Mouse (Mus musculus) stomach, embryonic 16.5 days (tissue): ENCODE data around the gene Nudt13. TPM values are rescaled to one million over a fixed set of nuclear protein-coding genes. Genes with fewer than 3 reads are reported as not detected.

Source experiments
- ATAC-seq: fragments of 200-750 bp; cut with Nextera tagmentation; 2 replicates; pipeline ENCODE4 v1.8.0; 2017; ENCODE audit warnings: moderate number of reproducible peaks, moderate TSS enrichment; ENCODE audit not compliant: insufficient read depth, low FRiP score
- H3K27ac ChIP-seq: fragments of 300-500 bp; sonication (generic); 2 replicates; pipeline ENCODE4 v1.5.1; 2014; ENCODE audit warnings: low read length
- H3K27me3 ChIP-seq: fragments of 300-500 bp; sonication (generic); 2 replicates; pipeline ENCODE4 v1.6.1; 2014; ENCODE audit warnings: low read length, control low read depth, mixed read lengths; ENCODE audit not compliant: control insufficient read depth, insufficient read depth
- H3K36me3 ChIP-seq: fragments of 300-500 bp; sonication (generic); 2 replicates; pipeline ENCODE4 v1.6.1; 2014; ENCODE audit warnings: low read length; ENCODE audit not compliant: control insufficient read depth, insufficient read depth
- H3K4me1 ChIP-seq: fragments of 300-500 bp; sonication (generic); 2 replicates; pipeline ENCODE4 v1.6.1; 2014; ENCODE audit warnings: low read length, control low read depth, mixed read lengths; ENCODE audit not compliant: control insufficient read depth, insufficient read depth
- H3K4me2 ChIP-seq: fragments of 300-500 bp; sonication (generic); 2 replicates; pipeline ENCODE4 v1.6.1; 2014; ENCODE audit warnings: low read depth, low read length, mixed read lengths
- H3K4me3 ChIP-seq: fragments of 300-500 bp; sonication (generic); replicated peaks from 2 replicates; pipeline ENCODE4 v1.5.1; 2014; ENCODE audit warnings: mild to moderate bottlenecking, low read length
- H3K9ac ChIP-seq: fragments of 300-500 bp; sonication (generic); 2 replicates; pipeline ENCODE4 v1.6.1; 2014; ENCODE audit warnings: low read length
- H3K9me3 ChIP-seq: fragments of 300-500 bp; sonication (generic); replicated peaks from 2 replicates; pipeline ENCODE4 v1.6.1; 2016; ENCODE audit warnings: low read length, control low read depth; ENCODE audit not compliant: control insufficient read depth
- WGBS: fragments of 180-500 bp; shearing (Covaris S2); extraction: QIAGEN DNeasy Blood & Tissue Kit; methylation state at CpG from one replicate; pipeline ENCODE4 v1.1.7; 2014; 5-methylcytosine and 5-hydroxymethylcytosine counted together
- polyA plus RNA-seq: library from polyadenylated mRNA; unstranded; fragments of >200 nt; fragmentation: Nextera tagmentation; extraction: Ambion mirVana; gene quantifications from 2 replicates; pipeline ENCODE4 v1.2.1, GENCODE M21; 2015

Nudt13 gene
- polyA plus RNA-seq, 1 experiment from 2014 or later: 14.9 TPM

- Histone ChIP-seq H3K27ac (no peak overlapping the region), H3K4me3 (no peak overlapping the region), H3K9ac (no peak overlapping the region), H3K4me1 (no peaks in the 10 kb centered on the region), H3K36me3 (peaks cover 22% of the 10 kb centered on the region; the same call in 1 of the 2 replicates), H3K4me2 (no peak overlapping the region), H3K27me3 (no peaks in the 10 kb centered on the region), H3K9me3 (no peaks in the 10 kb centered on the region)
- 88% methylated on average over 4 of the region's 4 CpGs for WGBS
- no peak for ATAC-seq
Observed at GRCm38 (mm10) chr14:20363230-20363629, 68.7 kb downstream of the Nudt13 start.

Other genes with a start within 250 kb of the Nudt13 start
- gene Saysd1, start 156.2 kb upstream of the Nudt13 start, polyA plus RNA-seq: 12.9 and 13.5 TPM in 2 replicates
- 8.7 and 9.5 TPM in 2 replicates for gene Kcnk5, start 112.9 kb upstream of the Nudt13 start, polyA plus RNA-seq
- gene Kcnk16, start 25.5 kb upstream of the Nudt13 start, polyA plus RNA-seq: 8.0 and 9.8 TPM in 2 replicates
- gene Ecd, start 53.4 kb downstream of the Nudt13 start, polyA plus RNA-seq: 44.1 and 46.2 TPM in 2 replicates
- 28.5 and 29.5 TPM in 2 replicates for gene Fam149b, start 53.5 kb downstream of the Nudt13 start, polyA plus RNA-seq
- 118 and 119 TPM in 2 replicates for gene Dnajc9, start 94.2 kb downstream of the Nudt13 start, polyA plus RNA-seq
- 80.0 and 85.7 TPM in 2 replicates for gene Mrps16, start 98.9 kb downstream of the Nudt13 start, polyA plus RNA-seq
- gene Cfap70, start 157.5 kb downstream of the Nudt13 start, polyA plus RNA-seq: 0.17 and 0.94 TPM in 2 replicates
- 76.4 and 86.2 TPM in 2 replicates for gene Anxa7, start 185.4 kb downstream of the Nudt13 start, polyA plus RNA-seq
- 0.52 and 0.56 TPM in 2 replicates for gene Mss51, start 202.2 kb downstream of the Nudt13 start, polyA plus RNA-seq